Mouse (Mus musculus): ENCODE measurements around the gene Ep300. TPM values are rescaled to one million over a fixed set of nuclear protein-coding genes. Genes with fewer than 3 reads are reported as not detected.

Gene Ep300
- 22.0 and 25.7 TPM in 2 replicates for polyA plus RNA-seq (2012; rRNA removed)

- Histone ChIP-seq H3K36me3 (ENCODE audit: control insufficient read depth, insufficient read depth, low read length) (no peaks in the 10 kb centered on the region), H3K27ac (ENCODE audit: control insufficient read depth, insufficient read depth, low read depth, low read length) (peak within 1 kb of the TSS; percentile 100), H3K4me1 (ENCODE audit: control insufficient read depth, insufficient read depth, low read length) (no peaks in the 10 kb centered on the region), H3K4me3 (ENCODE audit: control insufficient read depth, low read depth, low read length) (peak within 1 kb of the TSS; percentile 99), H3K27me3 (ENCODE audit: control insufficient read depth, insufficient read depth, low read length) (no peaks in the 10 kb centered on the region)
- TF ChIP-seq POLR2A (IDR thresholded peaks at IDR 0.05; ENCODE audit: control insufficient read depth, low read depth, low read length) (peak; percentile 54; the same call in 1 of the 2 replicates), CTCF (IDR thresholded peaks at IDR 0.05; ENCODE audit: control insufficient read depth, insufficient read depth, insufficient replicate concordance, low read depth, low read length) (no peak)
Measured at GRCm38 (mm10) chr15:81584913-81585745, at the start of gene Ep300. Ep300 (plus strand) TSS chr15:81585351.

DNA sequence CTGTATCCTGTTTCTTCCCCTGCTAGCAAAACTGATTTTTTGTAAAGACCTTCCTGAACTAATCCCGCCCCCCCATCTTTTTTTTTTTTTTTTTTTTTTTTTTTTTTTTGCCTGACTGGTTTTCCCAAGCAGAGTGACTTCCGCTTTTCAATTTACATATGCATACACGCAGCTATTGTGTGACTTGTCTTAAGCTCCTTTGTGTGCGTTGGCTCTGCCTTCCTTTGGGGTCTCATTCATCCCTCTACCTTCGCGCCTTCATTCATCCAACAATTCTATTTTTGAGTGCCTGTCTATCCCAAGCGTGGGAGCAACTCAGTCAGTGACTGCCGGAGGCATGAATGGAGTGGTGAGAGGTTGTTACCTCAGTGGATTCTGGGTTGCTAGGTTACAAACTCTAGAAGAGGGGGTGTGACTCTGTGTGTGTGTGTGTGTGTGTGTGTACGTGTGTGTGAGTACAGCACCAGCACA lies 49.2 kb upstream of the Ep300 start:
- no peak overlapping the region for H3K4me3 ChIP-seq (ENCODE audit: control insufficient read depth, low read depth, low read length)
- no peak for TF ChIP-seq POLR2A (IDR thresholded peaks at IDR 0.05; ENCODE audit: control insufficient read depth, low read depth, low read length)
- no peak for TF ChIP-seq CTCF (IDR thresholded peaks at IDR 0.05; ENCODE audit: control insufficient read depth, insufficient read depth, insufficient replicate concordance, low read depth, low read length)
- no peaks in the 10 kb centered on the region for H3K36me3 ChIP-seq (ENCODE audit: control insufficient read depth, insufficient read depth, low read length)
- no peaks in the 10 kb centered on the region for H3K4me1 ChIP-seq (ENCODE audit: control insufficient read depth, insufficient read depth, low read length)
- H3K27ac ChIP-seq (ENCODE audit: control insufficient read depth, insufficient read depth, low read depth, low read length), result no peak overlapping the region
- H3K27me3 ChIP-seq (ENCODE audit: control insufficient read depth, insufficient read depth, low read length), result no peaks in the 10 kb centered on the region

DNA sequence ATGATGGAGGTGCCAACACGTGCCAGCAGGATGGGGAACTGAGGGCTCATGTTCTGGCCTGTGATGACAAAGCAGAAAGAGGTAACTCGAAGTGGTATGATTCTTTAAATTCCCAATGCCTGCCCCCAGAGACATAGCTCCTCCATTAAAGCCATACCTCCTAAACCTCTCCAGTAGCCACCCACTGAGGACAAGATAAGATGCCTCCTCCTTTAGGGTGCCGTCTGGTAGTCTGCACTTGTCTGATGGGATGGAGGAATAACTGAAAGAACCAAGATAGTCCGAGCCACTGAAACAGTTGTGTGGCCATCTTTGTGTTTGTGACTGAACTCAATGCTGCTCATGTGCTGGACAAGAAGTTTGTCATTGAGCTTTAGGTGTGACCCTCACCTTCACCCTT lies 47.0 kb upstream of the Ep300 start:
- Histone ChIP-seq H3K4me1 (ENCODE audit: control insufficient read depth, insufficient read depth, low read length) (no peaks in the 10 kb centered on the region), H3K36me3 (ENCODE audit: control insufficient read depth, insufficient read depth, low read length) (no peaks in the 10 kb centered on the region), H3K27me3 (ENCODE audit: control insufficient read depth, insufficient read depth, low read length) (no peaks in the 10 kb centered on the region), H3K4me3 (ENCODE audit: control insufficient read depth, low read depth, low read length) (no peak overlapping the region), H3K27ac (ENCODE audit: control insufficient read depth, insufficient read depth, low read depth, low read length) (no peak overlapping the region)
- no peak for TF ChIP-seq POLR2A (IDR thresholded peaks at IDR 0.05; ENCODE audit: control insufficient read depth, low read depth, low read length)
- TF ChIP-seq CTCF (IDR thresholded peaks at IDR 0.05; ENCODE audit: control insufficient read depth, insufficient read depth, insufficient replicate concordance, low read depth, low read length), result no peak

DNA sequence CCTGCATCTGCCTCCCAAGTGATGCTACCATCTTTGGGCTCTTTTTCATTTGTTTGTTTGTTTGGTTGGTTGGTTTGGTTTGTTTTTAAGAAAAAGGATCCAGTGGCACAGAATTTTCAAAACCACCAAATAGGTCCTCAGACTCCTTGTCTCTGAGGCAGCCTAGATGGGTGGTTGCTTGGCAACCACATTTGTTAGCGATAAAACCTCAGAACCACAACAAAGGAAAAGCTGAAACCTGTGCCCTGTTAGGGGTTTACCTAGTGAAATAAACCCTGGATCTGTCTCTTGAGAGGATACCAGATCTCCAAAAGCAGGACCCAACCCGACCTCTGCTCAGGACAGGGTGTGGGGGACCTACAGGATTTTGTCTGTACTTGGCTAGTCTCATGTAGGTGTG lies 45.6 kb upstream of the Ep300 start:
- Histone ChIP-seq H3K36me3 (ENCODE audit: control insufficient read depth, insufficient read depth, low read length) (no peaks in the 10 kb centered on the region), H3K27me3 (ENCODE audit: control insufficient read depth, insufficient read depth, low read length) (no peaks in the 10 kb centered on the region), H3K4me1 (ENCODE audit: control insufficient read depth, insufficient read depth, low read length) (no peaks in the 10 kb centered on the region), H3K27ac (ENCODE audit: control insufficient read depth, insufficient read depth, low read depth, low read length) (no peak overlapping the region), H3K4me3 (ENCODE audit: control insufficient read depth, low read depth, low read length) (no peak overlapping the region)
- TF ChIP-seq CTCF (IDR thresholded peaks at IDR 0.05; ENCODE audit: control insufficient read depth, insufficient read depth, insufficient replicate concordance, low read depth, low read length), result no peak
- TF ChIP-seq POLR2A (IDR thresholded peaks at IDR 0.05; ENCODE audit: control insufficient read depth, low read depth, low read length), result no peak

- H3K36me3 ChIP-seq (ENCODE audit: control insufficient read depth, insufficient read depth, low read length), result no peaks in the 10 kb centered on the region
- no peaks in the 10 kb centered on the region for H3K27me3 ChIP-seq (ENCODE audit: control insufficient read depth, insufficient read depth, low read length)
- no peak overlapping the region for H3K27ac ChIP-seq (ENCODE audit: control insufficient read depth, insufficient read depth, low read depth, low read length)
- H3K4me1 ChIP-seq (ENCODE audit: control insufficient read depth, insufficient read depth, low read length), result no peaks in the 10 kb centered on the region
- no peak for TF ChIP-seq CTCF (IDR thresholded peaks at IDR 0.05; ENCODE audit: control insufficient read depth, insufficient read depth, insufficient replicate concordance, low read depth, low read length)
- TF ChIP-seq POLR2A (IDR thresholded peaks at IDR 0.05; ENCODE audit: control insufficient read depth, low read depth, low read length), result no peak
- H3K4me3 ChIP-seq (ENCODE audit: control insufficient read depth, low read depth, low read length), result no peak overlapping the region
Measured at GRCm38 (mm10) chr15:81544916-81545315, 40.2 kb upstream of the Ep300 start.

DNA sequence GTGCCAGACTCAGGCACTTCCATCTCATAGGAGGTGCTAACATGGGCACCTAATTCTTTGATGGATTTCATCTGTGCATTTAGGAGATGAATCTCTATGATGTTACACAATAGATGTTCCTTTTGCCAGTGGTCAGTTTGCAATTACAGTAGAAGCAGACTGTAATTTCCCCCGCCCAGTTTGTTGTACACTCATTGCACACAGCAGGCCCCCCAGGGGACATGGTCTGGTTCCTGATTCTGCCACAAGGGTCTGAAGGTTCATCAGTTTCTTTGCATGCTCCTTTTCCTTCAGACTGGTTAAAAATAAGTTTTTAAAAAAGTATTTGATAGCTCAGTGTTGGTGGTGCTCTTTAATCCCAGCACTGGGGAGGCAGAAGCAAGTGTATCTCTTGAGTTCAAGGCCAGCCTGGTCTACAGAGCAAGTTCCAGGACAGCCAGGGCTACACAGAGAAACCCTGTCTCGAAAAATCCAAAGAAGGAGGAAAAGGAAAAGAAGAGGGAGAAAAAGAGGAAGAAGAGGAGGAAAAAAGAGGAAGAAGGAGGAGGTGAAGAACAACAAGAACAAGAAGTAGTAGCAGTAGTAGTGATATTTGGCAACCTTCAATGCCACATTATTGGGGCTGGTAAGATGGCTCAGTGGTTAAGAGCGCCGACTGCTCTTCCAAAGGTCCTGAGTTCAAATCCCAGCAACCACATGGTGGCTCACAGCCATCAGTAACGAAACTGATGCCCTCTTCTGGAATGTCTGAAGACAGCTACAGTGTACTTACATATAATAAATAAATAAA lies 39.6 kb upstream of the Ep300 start:
- Histone ChIP-seq H3K4me3 (ENCODE audit: control insufficient read depth, low read depth, low read length) (no peak overlapping the region), H3K27ac (ENCODE audit: control insufficient read depth, insufficient read depth, low read depth, low read length) (no peak overlapping the region), H3K36me3 (ENCODE audit: control insufficient read depth, insufficient read depth, low read length) (no peaks in the 10 kb centered on the region), H3K4me1 (ENCODE audit: control insufficient read depth, insufficient read depth, low read length) (no peaks in the 10 kb centered on the region), H3K27me3 (ENCODE audit: control insufficient read depth, insufficient read depth, low read length) (no peaks in the 10 kb centered on the region)
- TF ChIP-seq CTCF (IDR thresholded peaks at IDR 0.05; ENCODE audit: control insufficient read depth, insufficient read depth, insufficient replicate concordance, low read depth, low read length) (no peak), POLR2A (IDR thresholded peaks at IDR 0.05; ENCODE audit: control insufficient read depth, low read depth, low read length) (no peak)

DNA sequence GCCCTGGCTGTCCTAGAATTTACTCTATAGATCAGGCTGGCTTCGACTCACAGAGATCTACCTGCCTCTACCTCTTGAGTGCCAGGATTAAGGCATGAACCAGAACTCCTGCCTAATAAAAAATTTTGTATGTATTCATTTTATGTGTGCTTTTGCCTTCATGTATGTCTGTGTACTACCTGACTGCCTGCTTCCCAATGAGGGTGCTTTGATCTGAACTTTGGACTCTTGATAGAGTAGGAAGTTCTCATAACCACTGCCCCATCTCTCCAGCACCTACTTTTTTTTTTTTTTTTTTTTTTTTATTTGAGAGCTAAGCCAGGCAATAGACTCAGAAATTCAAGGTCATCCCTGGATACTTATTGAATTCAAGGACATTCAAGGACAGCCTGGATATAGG lies 31.7 kb upstream of the Ep300 start:
- Histone ChIP-seq H3K4me1 (ENCODE audit: control insufficient read depth, insufficient read depth, low read length) (no peaks in the 10 kb centered on the region; the same call in 1 of the 2 replicates), H3K27ac (ENCODE audit: control insufficient read depth, insufficient read depth, low read depth, low read length) (no peak overlapping the region), H3K27me3 (ENCODE audit: control insufficient read depth, insufficient read depth, low read length) (no peaks in the 10 kb centered on the region), H3K36me3 (ENCODE audit: control insufficient read depth, insufficient read depth, low read length) (no peaks in the 10 kb centered on the region), H3K4me3 (ENCODE audit: control insufficient read depth, low read depth, low read length) (no peak overlapping the region)
- TF ChIP-seq CTCF (IDR thresholded peaks at IDR 0.05; ENCODE audit: control insufficient read depth, insufficient read depth, insufficient replicate concordance, low read depth, low read length) (no peak), POLR2A (IDR thresholded peaks at IDR 0.05; ENCODE audit: control insufficient read depth, low read depth, low read length) (no peak)

Data from testis, adult 2 months (tissue).